ENCODE assay signal across 10 mouse cellular contexts in the genomic region with DNA sequence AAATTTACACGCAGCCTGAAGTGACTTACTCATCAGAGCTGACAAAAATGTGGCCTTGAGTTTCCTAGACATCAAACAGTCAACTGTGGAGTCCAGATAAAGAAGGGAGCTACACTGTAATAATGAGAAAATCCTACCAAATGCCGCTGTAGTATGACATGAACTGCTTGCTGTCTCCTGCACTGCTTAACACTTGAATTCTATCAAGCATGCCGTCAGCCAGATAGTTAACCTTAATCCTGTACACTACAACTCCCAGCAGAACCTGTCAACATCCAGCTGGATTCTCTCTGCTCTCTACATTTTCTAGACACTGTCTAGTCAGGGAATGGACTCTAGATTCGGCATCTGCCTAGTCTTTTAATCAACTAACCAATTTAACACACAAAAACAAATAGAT. TPM values are rescaled to one million over a fixed set of nuclear protein-coding genes. Genes with fewer than 3 reads are reported as not detected.
A peak's percentile ranks its signal among the peaks of the same experiment; 100 is the strongest.
DNase-seq lines count a peak whose midpoint lies in the region; ATAC-seq and TF ChIP-seq lines count a peak whose summit lies in the region.
"Had no signal": no experiment of that assay in that cellular context is flagged by ENCODE, and none has a peak within 500 bp of the region (broad histone marks: within the 10 kb centered on the region; RNA-seq: fewer than 3 reads in every experiment).

No protein-coding gene starts in this region.

- H3K9me3 ChIP-seq in heart, embryonic 14.5 days (ENCODE audit: control insufficient read depth, low read length), result no peaks in the 10 kb centered on the region
- H3K9me3 ChIP-seq in limb, embryonic 13.5 days, result no peaks in the 10 kb centered on the region
- H3K9me3 ChIP-seq in stomach, embryonic 16.5 days (replicated peaks; ENCODE audit: control insufficient read depth, low read length), result no peaks in the 10 kb centered on the region
- H3K9me3 ChIP-seq: embryonic facial prominence, embryonic 15.5 days had no signal

- WGBS in lung, adult 2 months, result 43% methylated on average over 4 of the region's 4 CpGs
- 8% methylated on average over 4 of the region's 4 CpGs for WGBS in heart, embryonic 14.5 days
- 67% methylated on average over 4 of the region's 4 CpGs for WGBS in limb, embryonic 13.5 days
- 35% methylated on average over 4 of the region's 4 CpGs for WGBS in stomach, embryonic 16.5 days

- peak overlapping the region; percentile 70 to 78 for H3K27ac ChIP-seq in heart, embryonic 14.5 days (replicated peaks in 1 of 2; ENCODE audit: control insufficient read depth in 1 of 2, insufficient read depth in 1 of 2, low read depth in 2 of 2, low read length in 2 of 2)
- no peak overlapping the region for H3K27ac ChIP-seq in limb, embryonic 13.5 days
- H3K27ac ChIP-seq in stomach, embryonic 16.5 days (ENCODE audit: low read length), result peak overlapping the region; percentile 84
- H3K27ac ChIP-seq: embryonic facial prominence, embryonic 15.5 days had no signal

- TF ChIP-seq CTCF in lung, adult 2 months (IDR thresholded peaks at IDR 0.05; ENCODE audit: insufficient read depth, low read length), result no peak

- peak overlapping the region; percentile 57 for H3K9ac ChIP-seq in heart, embryonic 14.5 days (ENCODE audit: low read length)
- no peak overlapping the region for H3K9ac ChIP-seq in limb, embryonic 13.5 days
- H3K9ac ChIP-seq in stomach, embryonic 16.5 days (ENCODE audit: low read length), result peak overlapping the region; percentile 29
- H3K9ac ChIP-seq: embryonic facial prominence, embryonic 15.5 days had no signal

- H3K4me2 ChIP-seq in heart, embryonic 14.5 days (ENCODE audit: low read length), result peak overlapping the region; percentile 86
- peak overlapping the region; percentile 23 for H3K4me2 ChIP-seq in limb, embryonic 13.5 days (replicated peaks)
- peak overlapping the region; percentile 17 for H3K4me2 ChIP-seq in stomach, embryonic 16.5 days (ENCODE audit: low read depth, low read length)
- H3K4me2 ChIP-seq: embryonic facial prominence, embryonic 15.5 days had no signal

- peaks cover 4% of the 10 kb centered on the region for H3K4me1 ChIP-seq in lung, adult 2 months (ENCODE audit: control insufficient read depth, insufficient read depth, low read length)
- H3K4me1 ChIP-seq in heart, embryonic 14.5 days (ENCODE audit: control insufficient read depth in 2 of 2, insufficient read depth in 2 of 2, low read length in 2 of 2), result peaks cover 7 to 54% of the 10 kb centered on the region in 2 experiments
- H3K4me1 ChIP-seq in limb, embryonic 13.5 days, result peaks cover 27% of the 10 kb centered on the region
- H3K4me1 ChIP-seq in stomach, embryonic 16.5 days (ENCODE audit: control insufficient read depth, insufficient read depth, low read length), result peaks cover 9% of the 10 kb centered on the region

- ATAC-seq in heart, embryonic 14.5 days (ENCODE audit: insufficient number of reproducible peaks, insufficient read depth, low FRiP score, low read depth), result no peak
- no peak for ATAC-seq in limb, embryonic 13.5 days (ENCODE audit: low FRiP score, low read depth)
- no peak for ATAC-seq in stomach, embryonic 16.5 days (ENCODE audit: insufficient read depth, low FRiP score)

- TF ChIP-seq POLR2A in lung, adult 2 months (IDR thresholded peaks at IDR 0.05; ENCODE audit: borderline replicate concordance, extremely low read depth, low read depth, low read length), result no peak

- no peak for DNase-seq in lung, adult 2 months
- DNase-seq in lung, adult 18-20 months, result no peak
- no peak for DNase-seq in right cerebral cortex, adult 18-20 months
- DNase-seq in embryo, embryonic 10.5 days (ENCODE audit: low spot score), result no peak
- DNase-seq: gastrocnemius, postnatal 36 days; left cerebral cortex, postnatal 4 days had no signal

- H3K4me3 ChIP-seq in lung, adult 2 months (replicated peaks; ENCODE audit: extremely low read depth, low read depth, low read length), result peak overlapping the region; percentile 13
- H3K4me3 ChIP-seq in heart, embryonic 14.5 days (ENCODE audit: control insufficient read depth in 1 of 2, insufficient read depth in 1 of 2, low read depth in 1 of 2, low read length in 2 of 2), result peak overlapping the region in 1 of 2 experiments; percentile 19; a peak in 2 of 4 replicates
- no peak overlapping the region for H3K4me3 ChIP-seq in limb, embryonic 13.5 days
- peak overlapping the region; percentile 12 for H3K4me3 ChIP-seq in stomach, embryonic 16.5 days (replicated peaks; ENCODE audit: low read length)
- H3K4me3 ChIP-seq: embryonic facial prominence, embryonic 15.5 days had no signal

- peaks cover 23% of the 10 kb centered on the region for H3K36me3 ChIP-seq in heart, embryonic 14.5 days (ENCODE audit: control insufficient read depth, insufficient read depth, low read length)
- H3K36me3 ChIP-seq in limb, embryonic 13.5 days, result peaks cover 25% of the 10 kb centered on the region
- no peaks in the 10 kb centered on the region for H3K36me3 ChIP-seq in stomach, embryonic 16.5 days (ENCODE audit: control insufficient read depth, insufficient read depth, low read length)

- H3K27me3 ChIP-seq in heart, embryonic 14.5 days (ENCODE audit: control insufficient read depth, insufficient read depth, low read length), result no peaks in the 10 kb centered on the region
- H3K27me3 ChIP-seq in limb, embryonic 13.5 days, result no peaks in the 10 kb centered on the region
- H3K27me3 ChIP-seq in stomach, embryonic 16.5 days (ENCODE audit: control insufficient read depth, insufficient read depth, low read length), result no peaks in the 10 kb centered on the region
- H3K27me3 ChIP-seq: embryonic facial prominence, embryonic 15.5 days had no signal

RNA-seq across cellular contexts. Expression of a gene that starts 20.8 kb away (rescaled TPM):
- 3.8 and 8.3 TPM in 2 replicates for polyA plus RNA-seq in lung, adult 2 months (2012; rRNA removed)
- polyA plus RNA-seq in heart, embryonic 14.5 days (2014; fragmentation: Nextera tagmentation; extraction: Ambion mirVana), result 46.2 and 47.9 TPM in 2 replicates
- polyA plus RNA-seq in limb, embryonic 13.5 days (2015; fragmentation: Nextera tagmentation; extraction: Ambion mirVana), result 34.2 and 37.2 TPM in 2 replicates
- polyA plus RNA-seq in stomach, embryonic 16.5 days (2015; fragmentation: Nextera tagmentation; extraction: Ambion mirVana), result 38.9 and 39.8 TPM in 2 replicates

RNA-seq across cellular contexts. Expression of a gene that starts 20.9 kb away (rescaled TPM):
- 59.9 and 66.2 TPM in 2 replicates for polyA plus RNA-seq in lung, adult 2 months (2012; rRNA removed)
- polyA plus RNA-seq in heart, embryonic 14.5 days (2014; fragmentation: Nextera tagmentation; extraction: Ambion mirVana), result 113 and 117 TPM in 2 replicates
- 325 and 338 TPM in 2 replicates for polyA plus RNA-seq in limb, embryonic 13.5 days (2015; fragmentation: Nextera tagmentation; extraction: Ambion mirVana)
- 156 and 169 TPM in 2 replicates for polyA plus RNA-seq in stomach, embryonic 16.5 days (2015; fragmentation: Nextera tagmentation; extraction: Ambion mirVana)

RNA-seq across cellular contexts. Expression of a gene that starts 23.3 kb away (rescaled TPM):
- polyA plus RNA-seq in lung, adult 2 months (2012; rRNA removed), result 20.1 and 36.6 TPM in 2 replicates
- 2.9 and 4.1 TPM in 2 replicates for polyA plus RNA-seq in heart, embryonic 14.5 days (2014; fragmentation: Nextera tagmentation; extraction: Ambion mirVana)
- 2.7 and 3.3 TPM in 2 replicates for polyA plus RNA-seq in limb, embryonic 13.5 days (2015; fragmentation: Nextera tagmentation; extraction: Ambion mirVana)
- polyA plus RNA-seq in stomach, embryonic 16.5 days (2015; fragmentation: Nextera tagmentation; extraction: Ambion mirVana), result 56.1 and 59.9 TPM in 2 replicates

Comparison
In these comparisons a context has a peak if more than half of its experiments do, and no peak if none do; other contexts are left out.
1. H3K4me2 ChIP-seq: peak in every context shown above with its lines; median percentile 86 in heart, embryonic 14.5 days; 23 in limb, embryonic 13.5 days; 17 in stomach, embryonic 16.5 days.